Mouse (Mus musculus) megakaryocyte, embryonic 14.5 days (primary cell): Measurements from ENCODE around the gene Dock9.

Experiments
- FLI1 ChIP-seq: IDR thresholded peaks from 2 replicates; pipeline ENCODE4 v1.6.1; 2012; ENCODE audit warnings: low read length, inconsistent platforms, mixed read lengths
- GATA1 ChIP-seq: IDR thresholded peaks from 3 replicates; pipeline ENCODE4 v1.6.1; 2012; ENCODE audit warnings: mixed read lengths, low read length, inconsistent platforms, borderline replicate concordance

- TF ChIP-seq GATA1 (no peak), FLI1 (no peak)
Measured at GRCm38 (mm10) chr14:121626741-121627140, 170.9 kb downstream of the Dock9 start.
